Mouse (Mus musculus): ENCODE measurements at regions not wholly inside any gene's neighbourhood (a gene's known extent, or its start where the extent isn't known, plus 50 kb on each side); places are given as distances from the start of the nearest gene placed in this dataset.

DNA sequence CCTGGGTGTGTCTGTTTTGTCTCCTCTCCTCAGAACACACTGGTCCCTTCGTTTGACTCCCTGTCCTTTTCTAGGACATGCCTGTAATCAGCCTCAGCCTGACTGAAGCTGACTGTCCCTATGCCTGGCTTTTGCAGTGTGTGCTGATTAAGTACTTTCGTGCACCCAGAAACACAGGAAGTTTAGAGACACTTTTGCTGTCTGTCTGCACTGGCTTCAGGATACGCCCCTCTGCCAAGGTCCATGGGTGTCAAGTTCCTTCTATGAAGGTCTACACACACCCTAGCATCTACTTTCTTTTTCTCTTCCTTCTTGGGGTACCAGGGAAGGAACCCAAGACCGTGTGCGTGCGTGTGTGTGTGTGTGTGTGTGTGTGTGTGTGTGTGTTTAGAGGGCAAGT, 189.3 kb downstream of the Gadd45g start:
- ATAC-seq (replicated peaks; ENCODE audit: low FRiP score, low TSS enrichment, poor library complexity, severe bottlenecking), result 0 out of 2 replicates have a peak, but pooled peaks have one; percentile 41

- no peak for ATAC-seq (replicated peaks; ENCODE audit: low FRiP score, low TSS enrichment, poor library complexity, severe bottlenecking)
Observed at GRCm38 (mm10) chr13:52036351-52036750, 189.9 kb downstream of the Gadd45g start.

DNA sequence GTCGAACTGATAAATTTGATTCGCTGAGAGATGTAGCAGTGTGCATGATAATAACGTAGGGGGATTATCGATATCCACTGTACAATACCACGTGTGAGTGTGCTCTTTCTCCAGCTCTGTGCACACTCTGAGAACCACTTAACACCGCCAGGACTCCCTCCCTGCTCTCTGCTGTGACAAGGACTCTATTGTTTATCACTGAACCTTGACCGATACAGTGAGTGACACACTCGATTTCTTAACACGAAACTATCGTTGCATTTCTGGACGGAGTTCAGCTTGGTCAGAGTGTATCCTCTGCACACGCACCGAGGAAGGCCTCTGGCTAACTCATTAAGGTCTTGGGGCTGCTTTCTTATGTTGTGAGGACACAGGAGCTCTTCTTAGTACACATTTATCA, 190.7 kb downstream of the Gadd45g start:
- no peak for ATAC-seq (replicated peaks; ENCODE audit: low FRiP score, low TSS enrichment, poor library complexity, severe bottlenecking)

GRCm38 (mm10) chr13:52041467-52042421, 195.3 kb downstream of the Gadd45g start:
- ATAC-seq (replicated peaks; ENCODE audit: low FRiP score, low TSS enrichment, poor library complexity, severe bottlenecking), result peak; percentile 56

GRCm38 (mm10) chr13:52042867-52043266, 196.4 kb downstream of the Gadd45g start:
- ATAC-seq (replicated peaks; ENCODE audit: low FRiP score, low TSS enrichment, poor library complexity, severe bottlenecking), result no peak

GRCm38 (mm10) chr13:52043916-52044315, 197.4 kb downstream of the Gadd45g start:
- ATAC-seq (replicated peaks; ENCODE audit: low FRiP score, low TSS enrichment, poor library complexity, severe bottlenecking), result no peak

DNA sequence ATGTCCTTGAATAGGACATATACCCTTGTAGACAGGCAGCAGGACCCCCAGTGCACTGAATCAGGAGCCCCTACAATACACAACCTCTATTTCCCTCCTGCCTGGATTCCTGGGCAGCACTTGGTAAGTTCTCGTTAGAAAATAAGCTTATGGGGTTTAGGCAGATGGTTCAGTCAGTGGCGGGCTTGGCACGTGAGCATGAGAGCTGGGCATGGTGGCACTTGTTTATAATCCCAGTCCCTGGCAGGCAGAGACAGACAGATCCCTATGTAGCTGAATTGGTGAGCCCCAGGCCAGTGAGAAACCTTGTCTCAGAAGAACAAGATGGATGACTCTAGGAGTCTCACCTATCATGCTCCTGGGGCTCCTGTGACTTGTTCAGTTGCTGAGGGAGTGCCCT, 198.9 kb downstream of the Gadd45g start:
- ATAC-seq (replicated peaks; ENCODE audit: low FRiP score, low TSS enrichment, poor library complexity, severe bottlenecking), result no peak

DNA sequence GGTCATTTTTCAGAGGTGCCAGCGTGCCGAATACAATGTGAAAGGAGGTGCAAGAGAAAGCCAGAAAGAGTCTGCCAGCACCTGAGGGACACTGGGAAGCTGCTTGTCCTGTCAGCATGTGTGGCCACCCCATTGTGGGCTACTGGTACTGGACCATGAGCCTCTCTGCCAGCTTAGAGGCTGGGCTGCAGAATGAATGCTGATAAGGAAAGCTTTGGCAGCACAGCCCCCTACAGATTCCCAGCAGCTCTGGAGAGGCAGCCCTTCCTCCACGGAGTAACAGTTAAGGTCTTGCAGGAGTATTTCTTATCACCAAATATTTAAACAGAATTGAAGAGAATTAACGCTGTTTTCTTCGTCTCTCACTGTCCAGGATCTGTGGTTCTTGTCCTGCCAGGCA, 199.5 kb downstream of the Gadd45g start:
- peak; percentile 20; the same call in 1 of the 2 replicates for ATAC-seq (replicated peaks; ENCODE audit: low FRiP score, low TSS enrichment, poor library complexity, severe bottlenecking)

DNA sequence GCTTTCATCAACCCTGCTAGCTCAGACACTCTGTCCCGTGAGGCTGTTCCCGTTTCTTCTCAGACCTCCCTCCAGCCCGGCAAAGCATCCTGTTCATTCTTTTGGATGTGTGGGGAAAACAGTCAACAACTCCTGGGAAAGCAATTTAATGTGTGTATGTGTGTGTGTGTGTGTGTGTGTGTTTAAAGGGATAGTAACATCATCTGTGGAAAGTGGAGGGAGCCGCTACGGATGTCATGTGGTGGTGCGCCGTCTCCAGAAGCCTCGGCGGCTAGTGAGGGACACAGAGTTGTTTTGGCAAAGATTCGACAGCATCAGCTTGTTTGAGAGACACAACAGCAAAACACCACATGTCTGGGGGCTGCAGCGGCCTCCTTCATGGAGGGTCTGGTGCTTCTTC, 200.2 kb downstream of the Gadd45g start:
- no peak for ATAC-seq (replicated peaks; ENCODE audit: low FRiP score, low TSS enrichment, poor library complexity, severe bottlenecking)

DNA sequence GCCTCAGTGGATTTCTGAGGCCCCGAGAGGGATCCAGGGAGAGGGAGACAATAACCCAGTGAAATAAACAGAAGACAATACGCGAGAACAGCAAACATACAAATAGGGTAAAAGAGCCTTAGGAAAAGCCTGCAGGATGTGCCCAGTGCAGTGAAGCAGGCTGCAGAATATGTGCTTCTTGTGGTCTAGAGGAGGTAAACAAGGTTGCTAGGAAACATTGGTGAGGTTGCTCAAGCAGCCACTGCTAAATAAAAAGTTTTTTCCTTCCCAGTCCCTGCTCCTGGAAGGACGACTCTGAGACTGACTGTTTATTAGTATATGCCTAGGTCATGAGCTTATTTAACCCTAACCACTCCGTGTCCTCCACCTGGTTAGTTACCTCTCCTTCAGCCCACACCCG, 201.5 kb downstream of the Gadd45g start:
- no peak for ATAC-seq (replicated peaks; ENCODE audit: low FRiP score, low TSS enrichment, poor library complexity, severe bottlenecking)

- no peak for ATAC-seq (replicated peaks; ENCODE audit: low FRiP score, low TSS enrichment, poor library complexity, severe bottlenecking)
Observed at GRCm38 (mm10) chr13:52048777-52049176, 202.3 kb downstream of the Gadd45g start.

- no peak for ATAC-seq (replicated peaks; ENCODE audit: low FRiP score, low TSS enrichment, poor library complexity, severe bottlenecking)
Observed at GRCm38 (mm10) chr13:52049249-52049648, 202.8 kb downstream of the Gadd45g start.

GRCm38 (mm10) chr13:52055741-52056140, 209.3 kb downstream of the Gadd45g start:
- ATAC-seq (replicated peaks; ENCODE audit: low FRiP score, low TSS enrichment, poor library complexity, severe bottlenecking), result no peak

GRCm38 (mm10) chr13:52057456-52057855, 211.0 kb downstream of the Gadd45g start:
- ATAC-seq (replicated peaks; ENCODE audit: low FRiP score, low TSS enrichment, poor library complexity, severe bottlenecking), result no peak

- no peak for ATAC-seq (replicated peaks; ENCODE audit: low FRiP score, low TSS enrichment, poor library complexity, severe bottlenecking)
Observed at GRCm38 (mm10) chr13:52059756-52060417, 213.4 kb downstream of the Gadd45g start.

DNA sequence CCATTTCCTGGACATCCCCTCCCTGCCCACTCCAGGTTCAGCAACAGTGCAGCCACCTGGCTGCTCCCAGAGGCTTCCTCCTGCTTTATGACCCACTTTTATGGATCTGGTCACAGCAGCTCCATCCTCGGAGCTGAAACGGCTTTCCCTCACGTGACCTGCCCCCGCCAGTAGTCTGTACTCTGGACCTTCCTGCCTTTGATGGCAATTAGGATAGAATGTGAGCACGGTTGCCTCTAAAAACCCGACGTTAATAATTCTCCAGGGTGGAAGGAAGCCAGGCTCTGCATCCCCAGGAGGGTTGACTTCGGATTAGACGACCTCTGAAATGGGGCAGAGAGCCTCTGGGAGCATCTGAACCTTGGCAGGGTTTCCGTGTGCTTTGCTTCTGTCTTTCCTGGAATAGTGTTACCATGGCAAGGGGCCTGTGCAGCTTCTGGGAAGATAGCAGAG, 214.0 kb downstream of the Gadd45g start:
- no peak for ATAC-seq (replicated peaks; ENCODE audit: low FRiP score, low TSS enrichment, poor library complexity, severe bottlenecking)

- ATAC-seq (replicated peaks; ENCODE audit: low FRiP score, low TSS enrichment, poor library complexity, severe bottlenecking), result no peak; the same call in none of the 2 replicates
Observed at GRCm38 (mm10) chr13:52061454-52061853, 215.0 kb downstream of the Gadd45g start.

GRCm38 (mm10) chr13:52061881-52062280, 215.4 kb downstream of the Gadd45g start:
- ATAC-seq (replicated peaks; ENCODE audit: low FRiP score, low TSS enrichment, poor library complexity, severe bottlenecking), result peak; percentile 83

GRCm38 (mm10) chr13:52062576-52062975, 216.1 kb downstream of the Gadd45g start:
- no peak for ATAC-seq (replicated peaks; ENCODE audit: low FRiP score, low TSS enrichment, poor library complexity, severe bottlenecking)

- ATAC-seq (replicated peaks; ENCODE audit: low FRiP score, low TSS enrichment, poor library complexity, severe bottlenecking), result no peak
Observed at GRCm38 (mm10) chr13:52065274-52065673, 218.8 kb downstream of the Gadd45g start.

DNA sequence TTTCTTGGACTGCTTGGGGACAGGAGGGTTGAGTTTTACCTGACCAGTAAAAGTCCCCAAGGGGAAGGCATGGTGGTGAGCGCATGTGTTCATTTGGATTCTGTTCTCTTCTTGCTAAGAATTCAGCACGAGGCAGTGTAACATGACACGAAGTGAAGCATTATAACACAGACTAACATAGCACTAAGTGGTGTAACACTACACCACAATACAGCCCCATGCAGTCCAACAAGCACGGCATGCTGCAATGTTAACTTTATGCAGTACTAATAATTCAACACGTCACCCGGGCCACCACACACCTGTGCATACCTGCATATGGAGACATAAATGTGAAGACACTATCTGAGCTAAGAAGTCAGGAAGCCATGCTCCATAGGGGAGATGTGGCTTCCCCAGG, 219.2 kb downstream of the Gadd45g start:
- ATAC-seq (replicated peaks; ENCODE audit: low FRiP score, low TSS enrichment, poor library complexity, severe bottlenecking), result no peak
